Mouse (Mus musculus) lung, postnatal 25 days (tissue): Measurements from ENCODE around the gene Stard3.

ENCODE experiments used
- DNase-seq: peaks from one replicate; pipeline ENCODE4 v3.0.0; 2022; ENCODE audit warnings: low spot score

Stard3 gene

DNA sequence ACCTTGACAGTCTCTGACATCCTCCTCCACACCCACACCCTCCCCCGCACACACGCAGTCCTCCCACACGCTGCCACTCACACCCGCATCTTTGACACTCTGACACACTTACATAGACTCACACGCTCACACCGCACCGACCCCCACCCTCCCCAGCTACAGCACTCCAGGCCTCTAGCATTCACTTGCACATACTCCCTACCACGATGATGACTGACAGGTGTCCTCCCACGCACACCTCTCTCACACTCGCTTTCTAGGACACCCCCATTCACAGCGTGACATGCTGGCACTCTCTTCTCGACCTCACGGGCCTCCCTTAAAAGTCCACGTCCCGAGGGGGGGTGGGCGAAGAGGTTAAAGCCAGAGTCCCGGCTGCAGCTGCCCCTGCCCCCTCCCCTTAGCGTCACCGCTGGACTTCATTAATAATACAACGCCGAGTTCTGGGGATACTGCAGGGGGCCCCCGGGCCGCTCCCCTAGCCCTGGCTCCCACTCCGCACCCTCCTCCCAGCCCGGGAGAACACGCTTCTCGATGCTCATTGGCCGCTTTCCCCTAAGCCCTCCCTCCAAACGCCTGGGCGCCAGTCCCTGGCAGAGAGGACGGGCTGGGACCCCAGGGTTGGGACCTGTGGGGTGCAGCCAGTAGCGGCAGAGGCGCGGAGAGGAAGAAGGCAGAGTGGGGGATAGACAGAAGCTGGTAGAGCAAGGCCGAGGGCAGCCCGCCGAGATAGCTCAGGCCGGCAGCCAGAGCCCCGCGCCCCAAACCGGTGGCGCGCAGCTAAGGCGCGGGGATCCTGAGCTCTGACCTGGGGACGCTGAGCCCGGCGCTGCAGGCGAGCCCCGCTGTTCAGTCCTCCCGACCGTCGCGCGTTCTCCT, 9.8 kb upstream of the Stard3 start, which contains the start of gene Ppp1r1b:
Gene Ppp1r1b, plus strand, starts transcription at position 322 of the 879 bp plus-strand sequence.
- DNase-seq = peak; percentile 63

DNA sequence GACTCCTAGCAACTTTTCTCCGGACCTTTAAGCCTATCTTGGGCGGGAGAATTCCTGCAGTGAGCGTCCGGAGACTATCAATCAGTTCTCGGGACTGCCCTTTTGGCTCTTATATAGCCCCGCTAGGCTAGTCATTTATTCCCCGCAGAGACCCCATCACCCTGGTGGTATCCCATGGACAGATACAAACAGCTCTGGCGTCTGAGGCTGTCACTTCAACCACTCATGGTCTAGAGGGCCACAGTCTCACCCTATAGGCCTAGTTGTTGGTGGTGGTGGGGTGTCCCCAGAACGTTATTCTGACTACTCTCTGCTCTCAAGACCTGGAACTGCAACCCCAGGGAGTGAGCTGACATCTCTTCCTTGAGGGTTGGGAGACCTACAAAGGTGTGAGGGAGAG, 8.9 kb upstream of the Stard3 start:
- no peak for DNase-seq

DNA sequence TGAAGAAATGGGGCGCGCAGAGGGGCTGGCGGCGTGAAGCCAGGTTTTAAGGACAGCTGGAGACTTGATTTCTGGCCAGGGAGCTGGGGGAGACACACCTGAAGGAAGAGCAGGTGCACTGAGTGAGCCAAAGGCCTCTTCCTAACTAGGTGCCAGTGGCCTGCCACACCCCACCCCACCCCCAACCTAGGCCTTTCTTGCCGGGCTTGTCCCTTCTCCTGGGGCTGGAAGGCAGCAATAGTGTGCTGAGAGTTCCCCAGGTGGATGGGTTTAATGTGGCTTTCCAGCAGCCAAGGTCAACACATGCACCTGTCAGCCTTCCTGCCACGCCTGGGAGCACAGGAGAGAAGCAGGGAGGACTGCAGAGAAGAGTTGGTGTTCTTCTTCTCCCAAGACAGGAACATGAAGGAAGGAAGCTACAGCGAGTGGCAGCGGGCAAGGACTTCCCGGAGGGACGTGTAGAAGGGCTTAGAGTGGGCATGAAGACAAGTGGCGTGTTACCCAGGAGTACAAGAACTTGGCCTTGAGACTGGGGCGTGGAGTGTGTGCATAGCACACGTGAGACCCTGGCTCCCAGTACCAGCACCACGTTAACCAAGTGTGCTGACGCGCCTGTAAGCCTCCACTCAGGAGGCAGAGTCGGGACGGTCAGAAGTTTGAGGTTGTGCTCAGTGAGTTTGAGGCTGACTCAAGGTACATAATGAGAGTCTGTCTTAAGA, 5.7 kb upstream of the Stard3 start:
- DNase-seq = peak; percentile 55

DNA sequence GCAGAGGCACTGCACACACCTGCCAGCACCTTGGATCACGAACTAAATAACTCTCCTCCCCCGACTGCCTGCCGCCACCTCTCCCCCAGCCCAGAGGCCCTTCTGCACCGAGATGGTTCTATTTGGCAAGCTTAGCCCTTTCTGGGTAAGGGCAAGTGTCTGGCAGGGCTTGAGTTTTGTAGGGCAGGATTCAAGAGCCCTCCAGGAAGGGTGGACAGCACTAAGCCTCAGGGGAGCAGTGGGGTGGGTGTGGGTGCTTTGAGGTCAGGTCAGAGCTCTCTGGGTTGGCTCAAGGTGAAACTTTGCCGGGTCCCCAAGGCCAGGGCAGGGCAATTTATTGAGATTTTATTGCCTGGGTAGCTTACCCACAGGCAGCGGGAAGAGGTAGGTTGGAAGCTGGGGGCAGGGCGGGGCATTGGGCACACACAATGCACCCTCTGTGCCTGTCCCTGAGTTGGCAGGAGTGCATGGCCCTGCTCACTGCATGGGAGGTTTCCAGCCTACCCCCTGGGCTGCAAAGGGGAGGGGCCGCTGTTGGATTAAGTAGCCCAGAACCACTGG, 4.4 kb upstream of the Stard3 start:
- peak; percentile 78 for DNase-seq

DNA sequence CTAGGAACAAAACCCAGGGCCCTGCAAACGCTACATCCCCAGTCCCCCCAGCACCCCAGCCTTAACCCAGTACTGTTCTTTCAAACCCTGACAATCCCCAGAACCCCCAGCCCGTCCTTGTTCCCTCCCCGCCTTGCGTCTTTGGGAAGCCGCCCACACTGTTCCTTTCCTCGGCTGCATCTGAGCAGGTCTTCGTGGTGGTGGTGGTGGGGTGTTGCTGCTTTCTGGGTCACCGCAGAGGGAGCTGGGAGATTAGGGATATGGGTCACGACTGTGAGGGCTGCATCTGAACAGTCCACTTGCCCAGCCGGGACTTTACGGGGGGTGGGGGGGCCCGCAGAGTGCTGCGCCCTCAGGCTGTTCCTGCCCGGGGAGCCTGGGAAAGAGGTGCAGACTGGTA, 3.7 kb upstream of the Stard3 start:
- no peak for DNase-seq

DNA sequence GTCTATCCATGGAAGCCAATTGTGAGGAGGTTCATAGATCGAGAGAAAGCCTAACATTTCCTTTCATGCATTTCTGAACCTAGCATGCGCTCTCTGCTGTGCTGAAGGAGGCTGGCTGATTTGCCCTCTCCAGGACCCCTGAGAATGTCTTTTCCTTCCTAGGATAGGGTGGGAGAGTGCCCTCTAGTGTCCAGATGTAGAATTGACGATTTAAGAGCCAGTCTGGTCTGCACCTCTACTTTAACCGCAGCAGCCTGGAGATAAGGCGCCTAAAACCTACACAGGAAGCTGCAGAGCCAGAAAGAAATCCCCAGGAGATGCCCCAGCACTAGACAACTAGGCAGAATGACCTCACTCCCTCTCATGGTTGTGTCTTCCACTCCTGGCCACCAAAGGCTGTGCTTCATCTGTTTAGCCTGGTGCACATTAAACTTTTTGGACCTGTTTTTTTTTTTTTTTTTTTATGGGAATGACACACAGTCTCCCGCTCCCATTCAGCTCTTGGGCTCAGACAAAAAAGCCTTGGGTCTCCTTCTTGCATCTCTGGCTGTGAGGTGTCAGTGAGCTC, 2.4 kb upstream of the Stard3 start:
- peak; percentile 72 for DNase-seq

DNA sequence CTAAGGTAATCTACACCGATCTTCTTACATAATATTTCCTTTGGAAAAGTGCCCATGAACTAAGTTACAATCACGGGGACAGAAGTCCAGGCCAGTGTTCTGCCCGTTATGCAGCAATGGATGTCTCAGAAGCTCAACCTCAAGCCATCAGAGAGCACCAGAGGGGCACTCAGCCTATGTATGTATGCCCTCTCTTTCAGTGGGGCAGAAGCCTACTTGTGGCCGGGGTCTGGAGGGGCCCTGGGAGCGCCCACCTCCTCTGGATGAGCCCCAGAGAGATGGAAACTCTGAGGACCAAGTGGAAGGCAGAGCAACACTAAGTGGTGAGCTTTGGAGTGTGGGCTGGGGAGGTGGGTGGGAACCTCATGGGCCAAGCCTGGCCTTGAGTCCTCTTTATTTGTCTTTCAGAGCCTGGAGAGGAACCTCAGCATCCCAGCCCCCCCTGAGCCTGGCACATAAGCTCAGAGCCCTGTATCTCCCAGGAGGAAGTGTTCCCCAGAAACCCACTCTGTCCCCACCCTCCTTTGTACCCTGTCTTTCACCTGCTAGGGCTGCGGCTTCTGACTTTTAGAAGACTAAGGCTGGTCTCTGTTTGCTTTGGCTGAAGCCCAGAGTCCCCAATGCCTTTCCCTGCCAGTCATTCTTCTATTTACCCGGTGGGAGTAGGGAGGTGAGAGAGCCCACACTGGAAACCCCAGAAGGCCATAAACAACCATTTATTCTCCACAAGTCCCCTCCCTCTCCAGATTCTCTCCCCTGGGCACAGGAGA, 1.4 kb upstream of the Stard3 start:
- no peak for DNase-seq

DNA sequence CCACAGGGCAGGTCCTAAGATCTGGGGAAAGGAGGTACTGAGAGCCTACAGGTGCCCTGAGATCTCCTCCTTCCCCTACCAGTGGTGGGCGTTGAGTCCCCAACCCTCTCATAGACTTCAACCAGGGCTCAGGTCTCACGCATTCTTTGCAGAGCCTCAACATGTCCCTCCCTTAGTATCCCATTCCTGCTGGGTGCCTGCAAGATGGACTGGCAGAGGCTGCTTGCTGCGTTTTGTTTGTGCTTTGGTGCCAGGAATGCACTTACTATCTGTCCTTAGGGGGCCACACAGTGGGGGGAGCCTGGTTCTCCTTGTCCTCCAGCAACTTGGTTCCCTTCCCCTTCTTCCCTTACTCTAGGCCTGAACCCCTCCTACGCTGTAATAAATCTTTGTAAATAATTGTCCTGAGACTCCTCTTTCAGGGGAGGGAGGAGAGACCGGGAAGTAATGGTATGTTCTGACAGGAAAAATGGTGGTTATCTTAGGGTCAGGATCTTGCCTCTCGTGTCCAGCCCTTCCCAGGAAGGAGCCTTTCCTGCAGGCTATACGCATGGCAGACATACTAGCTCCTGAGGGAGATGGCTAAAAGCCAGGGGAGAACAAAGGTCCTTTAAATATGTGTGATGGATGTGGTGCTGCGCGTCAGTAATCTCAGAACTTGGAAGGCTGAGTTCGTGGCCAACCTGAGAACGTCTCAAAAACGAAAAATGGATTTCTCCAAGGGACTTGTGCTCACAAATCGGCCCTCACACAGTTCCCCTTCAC, 590 bp upstream of the Stard3 start:
- peak; percentile 61 for DNase-seq

DNA sequence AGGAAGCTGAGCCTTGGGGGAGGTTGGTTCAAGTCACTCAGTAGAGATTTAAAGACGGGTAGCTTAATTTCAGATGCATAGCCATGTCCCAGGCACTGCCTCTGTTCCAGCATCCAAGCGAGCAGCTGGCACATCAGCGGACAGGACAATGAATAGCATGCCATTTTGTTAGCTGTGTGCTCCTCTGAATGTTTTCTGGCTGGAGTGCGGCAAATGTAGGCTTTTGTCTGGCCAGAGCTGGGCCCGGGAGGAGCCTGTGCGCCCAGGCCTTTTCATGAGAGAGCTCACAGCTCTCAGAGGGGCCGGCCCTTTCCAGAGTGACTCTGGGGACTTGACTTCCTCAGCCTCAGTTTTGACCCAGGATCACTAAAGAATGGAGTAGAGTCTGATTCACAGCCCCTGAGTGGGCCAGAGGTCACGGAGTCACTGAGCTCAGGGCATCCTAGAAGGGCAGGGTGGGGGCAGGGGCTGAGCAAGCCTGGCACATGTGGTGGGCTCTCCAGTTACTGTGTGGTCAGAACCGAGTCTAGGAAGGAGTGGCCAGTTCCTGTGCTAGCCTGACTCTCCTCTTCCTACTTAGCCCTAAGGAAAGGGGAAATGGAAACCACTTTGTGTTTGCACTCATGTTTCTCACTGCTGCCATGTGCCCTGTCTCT, 2.8 kb downstream of the Stard3 start:
- DNase-seq = no peak

DNA sequence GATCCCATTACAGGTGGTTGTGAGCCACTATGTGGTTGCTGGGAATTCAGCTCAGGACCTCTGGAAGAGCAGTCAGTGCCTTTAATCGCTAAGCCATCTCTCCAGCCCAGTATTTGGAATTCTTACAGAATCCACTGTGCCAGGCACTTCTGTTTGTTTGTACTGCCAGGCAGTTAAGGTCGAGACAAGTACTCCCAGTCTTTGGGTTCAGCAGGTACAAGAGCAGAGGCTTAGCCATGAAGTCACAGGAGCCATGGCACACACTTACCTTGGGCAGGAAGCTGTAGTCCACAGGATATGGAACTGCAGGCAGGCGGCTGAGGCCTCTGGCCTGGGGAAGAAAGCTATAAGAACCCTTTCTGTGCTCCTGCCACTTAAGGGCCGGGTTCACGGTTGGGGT, 5.6 kb downstream of the Stard3 start:
- peak; percentile 70 for DNase-seq

DNA sequence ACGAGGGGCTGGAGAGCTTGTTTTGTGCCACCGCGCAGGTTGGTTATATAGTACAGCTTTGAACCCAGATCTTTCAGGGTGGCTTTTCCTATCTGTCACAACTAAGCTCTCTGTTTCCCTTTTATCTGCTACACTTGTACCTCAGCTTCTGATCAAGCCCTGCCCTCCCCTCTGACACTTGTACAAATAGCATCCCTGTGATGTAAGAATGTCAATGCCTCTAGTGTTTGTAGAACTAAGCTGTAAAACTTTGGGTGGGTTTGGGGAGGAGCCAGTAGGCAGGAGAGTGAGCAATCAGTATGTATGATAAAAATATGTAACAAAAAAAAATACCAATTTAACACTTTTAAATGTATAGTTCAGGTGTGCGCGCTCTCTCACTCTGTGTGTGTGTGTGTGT, 6.2 kb downstream of the Stard3 start:
- peak; percentile 51 for DNase-seq

DNA sequence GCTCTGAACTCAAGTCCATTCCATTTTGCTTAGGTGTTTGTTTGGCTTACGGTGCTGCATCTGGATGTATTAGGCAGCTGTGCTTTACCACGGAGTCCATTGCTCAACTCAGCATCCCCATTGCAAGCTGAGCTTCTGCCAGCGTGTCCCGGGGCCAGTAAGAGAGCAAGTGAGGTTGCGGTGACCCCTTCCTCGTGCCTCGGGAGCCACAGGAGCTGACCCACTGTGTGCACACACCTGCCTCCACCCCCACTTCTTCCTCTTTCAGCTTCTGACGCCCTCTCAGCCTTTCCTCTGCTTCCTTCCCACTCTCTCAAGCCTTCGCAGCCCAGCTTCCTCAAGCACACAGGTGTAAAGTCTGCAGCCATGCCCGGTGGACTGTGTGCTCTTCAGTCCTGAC, 8.1 kb downstream of the Stard3 start:
- DNase-seq = no peak

DNA sequence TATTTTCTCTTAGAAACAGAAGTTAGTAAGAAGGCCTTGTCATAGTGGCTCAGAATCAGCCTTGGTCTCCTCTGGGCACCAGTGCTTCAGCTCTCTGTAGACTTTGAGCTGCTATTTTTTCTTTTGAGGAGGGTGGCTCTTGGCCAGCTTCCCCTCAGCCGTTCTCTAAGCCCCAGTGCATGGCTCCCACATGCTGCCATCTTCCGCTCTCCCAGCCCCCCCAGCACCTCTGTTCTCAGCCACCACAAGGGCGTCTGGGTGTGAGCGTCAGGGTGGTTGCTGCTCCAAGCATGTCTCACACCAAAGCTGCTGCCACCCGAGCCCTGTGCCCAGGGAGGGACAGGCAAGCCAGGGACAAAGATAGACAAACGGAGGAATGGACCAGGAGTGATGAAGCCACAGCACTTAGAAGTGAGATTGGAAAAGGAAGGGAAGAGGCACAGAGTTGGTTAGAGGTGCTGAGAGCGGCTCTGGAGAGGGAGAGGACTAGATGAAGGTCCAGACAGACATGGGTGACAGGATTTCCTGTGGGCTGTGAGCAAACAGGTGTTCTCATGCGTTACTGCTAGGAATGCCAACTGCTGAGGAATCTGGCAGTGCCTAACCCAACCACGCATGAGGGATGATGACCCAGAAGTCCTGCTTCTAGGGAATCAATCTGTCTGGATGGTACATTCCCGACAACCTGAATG, 9.1 kb downstream of the Stard3 start:
- no peak for DNase-seq

DNA sequence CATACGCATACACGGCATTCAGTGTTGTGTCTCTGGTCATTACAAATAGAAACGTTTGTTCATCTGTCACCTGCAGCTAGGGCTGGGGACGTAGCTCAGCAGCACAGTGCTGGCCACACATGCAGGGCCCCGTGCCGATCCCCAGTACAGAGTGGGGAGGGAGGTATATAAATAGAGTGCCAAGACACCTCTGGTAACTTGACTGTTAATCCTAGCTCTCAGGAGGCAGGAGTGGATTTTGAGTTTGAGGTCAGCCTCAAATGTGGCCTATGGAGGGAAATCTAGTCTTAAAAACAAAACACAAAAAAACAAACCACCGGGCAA, 9.7 kb downstream of the Stard3 start:
- DNase-seq = no peak

DNA sequence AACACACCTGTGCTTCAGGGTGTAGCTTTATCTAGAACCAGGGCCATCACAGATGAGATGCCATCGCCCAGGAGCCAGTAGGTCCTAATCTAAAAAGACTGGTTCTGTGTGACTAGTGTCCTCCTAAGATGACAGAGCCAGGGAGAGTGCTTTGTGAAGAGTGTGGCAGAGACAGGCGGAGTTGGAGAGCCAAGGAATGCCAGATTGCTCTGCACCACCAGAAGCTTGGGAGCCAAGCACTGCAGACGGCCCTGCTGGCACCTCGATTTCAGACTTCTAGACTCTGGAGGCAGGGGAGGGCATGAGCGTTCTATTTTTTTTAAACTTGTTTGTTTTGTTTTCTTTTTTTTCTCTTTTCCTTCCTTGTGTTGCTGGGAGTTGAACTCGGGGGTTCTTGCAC, 11.2 kb downstream of the Stard3 start:
- DNase-seq = no peak

DNA sequence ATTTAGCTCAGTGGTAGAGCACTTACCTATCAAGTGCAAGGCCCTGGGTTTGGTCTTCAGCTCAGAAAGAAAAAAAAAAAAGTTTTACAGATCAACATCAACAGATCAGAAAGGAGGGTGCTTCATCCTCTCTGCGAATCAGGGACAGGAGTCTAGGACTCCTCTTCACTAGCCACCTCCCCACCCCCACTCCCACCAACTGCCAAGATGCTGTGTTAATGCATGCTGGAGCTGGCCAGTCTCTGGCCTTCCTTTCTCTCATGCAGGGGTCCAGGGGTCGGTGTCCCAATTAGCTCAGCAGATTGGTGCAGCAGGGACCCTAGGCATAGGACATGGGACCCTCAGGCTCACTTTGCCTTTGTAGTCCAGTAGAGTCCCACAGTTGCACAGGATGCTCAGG, 12.4 kb downstream of the Stard3 start:
- DNase-seq = no peak

DNA sequence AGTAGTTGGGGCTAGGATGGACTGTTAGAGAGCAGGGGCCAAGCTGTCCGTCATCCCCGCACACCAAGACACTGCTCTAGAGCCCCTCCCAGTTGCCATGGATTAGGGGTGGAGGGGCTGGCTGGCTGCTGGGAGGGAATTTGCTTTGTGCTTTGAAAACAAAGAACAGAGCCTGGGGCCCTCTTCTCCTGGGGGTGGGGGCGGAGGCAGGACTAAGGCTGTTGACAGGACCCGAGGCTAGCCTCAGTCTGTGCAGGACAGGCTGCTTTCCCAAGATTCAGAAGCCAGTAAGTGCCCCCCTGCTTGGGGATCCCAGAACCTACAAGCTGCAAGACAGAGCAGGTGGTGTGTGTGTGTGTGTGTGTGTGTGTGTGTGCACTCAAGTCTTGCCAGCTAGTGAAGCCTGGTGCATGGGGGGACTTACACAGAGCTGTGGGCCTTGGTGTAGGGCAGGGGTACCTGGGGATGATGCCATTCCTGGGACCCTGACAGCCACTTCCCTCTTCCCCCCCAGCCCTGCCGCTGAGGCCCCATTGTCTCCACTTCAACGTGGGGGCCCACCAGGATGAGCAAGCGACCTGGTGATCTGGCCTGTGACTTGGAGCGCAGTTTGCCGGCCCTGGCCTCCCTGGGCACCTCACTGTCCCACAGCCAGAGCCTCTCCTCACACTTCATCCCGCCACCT, 13.5 kb downstream of the Stard3 start:
- DNase-seq = no peak

DNA sequence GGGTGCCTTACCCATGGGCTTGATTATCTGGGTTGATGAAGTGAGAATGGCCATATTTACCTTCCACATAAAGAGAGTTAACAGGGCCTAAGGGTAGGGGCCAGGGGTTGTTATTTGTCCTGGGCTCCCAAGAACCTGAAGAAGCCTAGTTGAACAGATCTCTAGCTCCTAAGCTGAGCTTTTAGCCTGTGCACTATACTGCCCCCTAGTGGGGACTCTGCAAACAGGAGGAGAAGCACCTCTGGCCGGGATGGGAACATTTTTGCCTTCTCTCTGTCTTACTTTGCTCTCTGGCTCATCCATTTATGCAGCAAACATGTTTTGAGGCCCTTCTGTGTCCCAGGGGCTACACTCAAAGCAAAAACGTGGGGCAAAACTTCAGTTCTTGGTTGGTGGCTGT, 14.2 kb downstream of the Stard3 start:
- peak; percentile 71 for DNase-seq

DNA sequence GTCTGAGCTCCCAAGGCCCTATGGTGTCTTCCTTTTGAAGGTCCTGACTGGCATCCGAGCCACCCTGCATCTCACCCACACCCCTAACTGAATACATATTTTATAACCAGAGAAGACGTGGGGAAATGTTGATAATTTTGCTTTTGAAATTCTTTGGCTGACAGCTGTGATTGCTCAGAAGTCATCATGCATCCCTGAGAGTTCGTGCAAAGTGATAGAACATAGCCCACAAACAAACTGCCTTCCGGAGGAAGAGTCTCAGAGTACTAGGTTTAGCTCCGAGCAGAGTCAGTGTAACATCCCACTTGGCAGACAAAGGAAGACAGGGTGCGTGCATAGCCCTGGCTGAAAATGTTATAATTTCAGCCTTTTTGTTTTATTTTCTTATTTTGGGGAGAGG, 15.1 kb downstream of the Stard3 start:
- no peak for DNase-seq

DNA sequence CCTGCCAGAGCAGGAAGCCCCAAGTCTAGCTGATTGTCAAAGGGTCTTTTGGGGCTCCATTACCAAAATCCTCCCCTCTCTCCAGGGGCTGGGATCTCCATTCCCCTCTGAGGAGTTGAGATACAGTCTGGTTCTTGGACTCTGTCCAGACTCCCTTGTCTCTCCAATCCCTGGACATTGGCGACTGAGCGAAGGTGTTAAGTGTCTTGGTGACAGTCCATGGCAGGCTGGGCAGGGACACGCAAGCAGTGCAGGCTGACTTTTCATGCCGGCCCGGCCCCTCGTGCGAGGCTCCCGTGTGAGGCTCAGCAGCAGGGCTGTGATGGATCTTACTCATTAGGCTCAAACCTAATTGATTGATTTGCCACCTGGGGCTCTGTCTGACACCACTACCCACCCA, 16.1 kb downstream of the Stard3 start:
- no peak for DNase-seq
